Mouse (Mus musculus): Measurements from ENCODE around the gene Rnf157.

Rnf157 gene

DNA sequence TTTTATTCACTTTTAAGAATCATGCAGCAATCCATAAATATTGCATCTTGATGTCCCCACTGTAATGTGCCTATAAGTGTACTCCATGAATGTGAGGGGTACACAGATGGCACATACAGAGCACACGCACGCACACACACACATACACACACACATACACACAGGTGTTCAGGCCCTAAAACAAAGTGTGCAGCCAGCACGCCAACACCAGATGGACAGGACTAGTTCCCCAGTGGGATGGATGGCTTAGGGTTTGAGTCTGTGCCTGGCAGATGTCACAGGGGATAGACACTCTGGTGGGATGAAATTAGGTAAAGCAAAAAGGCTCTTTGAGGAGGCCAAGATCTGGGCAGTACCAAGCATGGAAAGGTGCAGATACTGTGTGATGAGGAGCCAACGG is 76.4 kb downstream of the Rnf157 start:
- no peak for DNase-seq (ENCODE audit: low read depth, low spot score)

DNA sequence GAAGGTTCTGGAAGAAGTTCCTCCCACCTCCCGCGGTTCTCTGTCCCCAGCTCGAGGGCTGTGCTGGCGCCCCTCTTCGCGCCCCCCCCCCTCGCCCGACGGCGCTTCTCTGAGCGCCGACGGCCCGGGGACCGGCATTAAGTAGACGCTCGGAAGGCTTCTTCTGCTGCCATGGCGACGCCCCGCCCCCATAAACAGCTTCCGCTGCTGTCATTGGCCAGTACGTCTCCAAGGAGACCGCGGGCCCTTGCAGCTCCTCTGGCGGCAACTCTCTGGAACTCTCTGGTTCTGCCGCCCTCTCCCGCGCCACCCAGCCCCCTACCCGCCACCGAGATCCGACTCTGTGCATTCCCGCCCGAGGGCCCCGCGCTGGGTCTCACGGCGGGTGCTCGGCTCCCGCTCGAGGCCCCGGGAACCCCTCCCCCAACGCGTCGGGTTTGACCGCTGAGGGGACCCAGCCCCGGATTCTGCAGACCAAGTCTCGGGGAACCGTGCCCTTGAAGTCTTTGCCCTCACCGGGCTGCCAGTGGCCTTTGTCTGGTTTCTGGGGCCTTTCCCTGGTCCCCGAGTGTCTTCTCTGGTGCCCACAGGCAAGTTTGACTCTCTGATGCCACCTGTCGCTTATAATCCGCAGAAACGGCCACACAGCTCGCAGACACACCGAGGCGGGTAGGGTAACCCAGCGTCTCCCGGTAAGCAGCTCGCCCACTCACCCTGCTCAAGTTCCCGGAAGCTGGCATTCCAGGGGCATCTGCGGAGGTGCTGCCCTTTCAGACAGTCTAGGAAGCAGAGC is 77.4 kb downstream of the Rnf157 start, which contains the start of gene Foxj1:
TSS of gene Foxj1 (minus strand) at position 156 of the 793 bp plus-strand sequence.
- DNase-seq (ENCODE audit: low read depth, low spot score), result peak; percentile 80

GRCm38 (mm10) chr11:116334417-116334782 is 78.4 kb downstream of the Rnf157 start:
- DNase-seq (ENCODE audit: low read depth, low spot score), result no peak

DNA sequence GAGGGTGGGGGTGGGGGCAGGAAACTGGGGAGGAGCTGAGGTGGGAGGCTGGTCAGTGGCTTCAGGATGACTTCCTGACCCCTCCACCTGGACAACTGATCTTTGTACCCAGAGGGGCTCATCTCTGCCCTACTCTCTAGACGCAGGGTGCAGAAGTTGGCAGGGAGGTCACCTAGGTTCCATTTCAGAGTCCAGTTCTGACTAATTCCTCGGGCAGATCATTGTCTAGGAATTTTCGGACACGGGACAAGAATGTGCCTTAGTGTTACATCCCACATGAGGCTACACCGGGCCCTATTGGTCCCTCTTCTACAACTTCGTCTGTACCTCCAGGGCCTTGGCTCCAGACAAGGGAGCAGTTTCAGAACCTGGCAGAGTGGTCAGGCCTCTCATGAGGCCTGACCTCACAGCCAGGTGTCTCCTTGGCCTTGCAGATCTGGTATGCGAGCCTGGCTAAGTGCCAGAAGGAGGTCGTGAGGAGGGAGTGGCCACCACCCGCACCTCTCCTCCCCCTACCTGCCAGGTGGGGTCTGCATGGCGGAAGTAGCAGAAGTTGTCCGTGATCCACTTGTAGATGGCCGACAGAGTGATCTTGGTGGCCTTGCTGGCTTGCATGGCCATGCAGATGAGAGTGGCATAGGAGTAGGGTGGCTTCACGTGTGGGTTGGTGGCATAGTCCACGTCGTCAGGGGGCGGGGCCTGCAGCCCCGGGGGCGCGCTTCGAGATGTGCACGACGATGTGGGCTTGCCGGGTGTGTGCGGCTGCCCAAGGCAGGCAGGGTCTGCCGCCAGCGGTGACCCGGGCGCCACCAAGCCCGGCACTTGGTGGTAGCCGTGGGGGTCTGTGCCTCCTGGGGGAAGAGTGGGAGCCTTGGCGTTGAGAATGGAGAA is 79.1 kb downstream of the Rnf157 start:
- no peak for DNase-seq (ENCODE audit: low read depth, low spot score)

DNA sequence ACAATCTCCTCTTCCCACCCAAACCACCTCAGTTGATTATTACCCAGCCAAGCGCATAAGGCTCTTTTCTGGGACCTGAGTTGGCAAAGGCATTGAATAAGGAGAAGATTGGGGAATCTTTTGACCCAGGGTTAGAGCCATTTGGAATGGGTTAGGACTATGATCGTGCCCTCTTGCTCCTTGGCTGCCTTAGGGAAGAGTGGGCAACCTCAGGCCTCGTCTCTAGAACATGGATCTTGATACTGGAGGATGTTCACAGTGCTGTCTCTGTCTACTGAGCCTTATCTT is 79.9 kb downstream of the Rnf157 start:
- no peak for DNase-seq (ENCODE audit: low read depth, low spot score)

DNA sequence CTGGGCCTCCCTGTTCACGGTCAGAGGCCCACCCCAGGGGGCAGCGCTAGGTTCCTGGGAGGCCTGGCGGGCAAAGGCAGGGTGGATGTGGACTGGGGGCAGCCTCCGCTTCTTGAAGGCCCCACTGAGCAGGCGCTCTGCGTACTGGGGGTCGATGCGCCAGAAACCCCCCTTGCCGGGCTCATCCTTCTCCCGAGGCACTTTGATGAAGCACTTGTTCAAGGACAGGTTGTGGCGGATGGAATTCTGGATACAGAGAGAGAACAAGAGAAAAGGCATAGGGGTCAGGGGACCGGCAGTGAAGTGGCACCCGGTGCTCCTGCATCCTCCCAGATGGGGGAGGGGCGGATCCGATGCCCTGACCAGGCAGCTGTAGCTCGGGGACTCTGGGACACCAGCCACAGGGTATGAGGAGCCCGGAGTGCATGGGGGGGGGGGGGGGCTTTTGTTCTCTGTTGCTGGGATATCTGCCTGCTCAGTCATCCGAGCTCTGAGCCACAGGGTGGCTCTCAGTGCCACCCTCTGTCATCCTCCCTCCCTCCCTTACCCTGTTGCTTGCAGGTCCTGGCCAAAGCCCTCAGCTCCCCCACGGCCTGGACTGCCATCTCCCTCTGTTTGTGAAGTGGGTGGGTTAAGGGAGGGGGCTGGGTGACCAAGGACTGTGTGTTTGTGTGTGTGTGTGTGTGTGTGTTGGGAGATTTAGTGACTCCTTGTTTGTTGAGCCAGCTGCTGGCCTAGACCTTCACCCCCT is 80.4 kb downstream of the Rnf157 start:
- DNase-seq (ENCODE audit: low read depth, low spot score), result peak; percentile 55

DNA sequence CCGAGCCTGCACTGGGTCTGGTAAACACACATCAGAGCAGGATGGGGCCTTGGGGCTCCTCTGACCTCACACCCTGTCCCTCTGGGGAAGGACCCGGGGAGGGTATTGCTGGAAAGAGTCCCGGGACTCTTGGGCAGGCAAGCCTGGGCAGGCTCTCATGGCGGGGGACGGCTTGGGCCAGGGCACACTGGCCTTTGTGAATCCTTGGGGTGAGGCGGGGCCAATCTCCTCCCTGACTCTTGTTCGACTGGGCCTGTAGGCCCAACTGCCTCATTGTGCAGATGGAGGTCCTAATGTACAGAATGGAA is 82.7 kb downstream of the Rnf157 start:
- no peak for DNase-seq (ENCODE audit: low read depth, low spot score)

DNA sequence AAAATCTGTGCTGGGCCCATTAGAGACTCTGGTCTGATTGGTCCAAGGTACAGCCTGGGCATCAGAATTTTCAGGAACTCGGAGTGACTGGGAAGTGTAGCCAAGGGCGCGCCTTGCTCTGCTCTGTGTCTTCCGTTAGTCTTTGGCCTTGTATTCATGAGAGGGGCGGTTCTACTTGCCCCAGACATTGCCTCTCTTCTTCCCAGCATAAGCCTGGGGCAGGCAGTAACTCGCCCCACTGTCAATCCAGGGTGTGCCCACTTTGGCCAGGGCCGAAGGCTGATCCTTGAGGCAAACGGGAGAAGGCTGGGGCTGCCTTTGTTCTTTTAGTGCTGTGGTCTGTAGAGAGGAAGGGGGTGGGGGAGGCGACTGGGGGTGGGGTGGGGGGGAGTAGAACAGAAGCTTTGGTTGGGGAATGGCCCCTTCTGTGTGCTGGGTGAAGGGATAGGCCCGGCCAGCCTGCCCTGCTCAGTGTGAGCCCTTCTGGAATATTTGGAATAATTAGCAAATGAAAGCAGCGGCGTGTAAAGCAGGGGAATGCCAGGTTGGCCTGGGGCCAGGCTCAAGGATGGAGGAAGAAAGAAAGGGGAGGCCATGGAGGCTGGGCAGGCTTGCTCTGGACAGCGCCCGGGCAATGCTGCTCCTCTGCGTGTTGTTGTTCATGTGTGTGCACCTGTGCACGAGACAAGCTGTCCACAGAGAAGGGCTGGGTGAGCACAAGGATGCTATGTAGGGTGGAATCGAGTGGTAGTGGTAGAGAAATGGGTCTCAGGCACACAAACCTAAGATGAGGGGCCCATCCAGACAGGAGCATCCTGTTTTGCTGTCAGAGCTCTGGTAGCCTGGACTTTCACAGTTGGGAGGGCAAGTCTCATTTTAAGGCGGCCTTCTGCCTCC is 83.3 kb downstream of the Rnf157 start:
- no peak for DNase-seq (ENCODE audit: low read depth, low spot score)

DNA sequence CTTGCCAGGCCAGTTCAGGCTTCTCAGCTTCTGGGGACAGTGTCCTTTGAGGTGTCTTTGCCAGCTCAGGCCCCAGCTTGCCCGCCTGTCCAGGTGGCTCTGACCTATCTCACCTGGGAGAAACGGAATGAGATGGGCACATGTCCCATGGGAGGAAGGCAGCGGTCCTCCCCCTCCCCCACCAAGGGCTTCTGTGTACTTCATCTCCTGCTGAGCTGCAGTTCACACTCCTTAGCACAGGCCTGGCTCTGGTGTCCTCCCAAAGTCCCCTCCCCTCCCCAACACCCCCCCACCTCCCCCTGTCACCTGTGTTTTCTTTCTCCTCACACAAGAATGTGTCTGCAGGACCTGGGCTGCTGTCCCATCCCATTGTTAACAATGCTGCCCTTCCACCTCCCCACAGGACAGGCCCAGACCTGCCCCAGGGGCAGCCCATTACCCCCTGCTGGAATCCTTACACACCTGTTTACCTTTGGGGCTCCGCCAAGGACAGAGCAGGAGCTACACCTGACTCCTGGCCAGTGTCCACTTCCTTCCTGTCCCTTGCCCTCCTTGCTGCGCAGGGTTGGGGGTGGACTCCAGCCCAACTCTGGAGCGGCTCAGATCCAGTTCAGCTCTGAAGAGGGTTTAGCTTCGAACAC is 85.7 kb downstream of the Rnf157 start:
- DNase-seq (ENCODE audit: low read depth, low spot score), result no peak

DNA sequence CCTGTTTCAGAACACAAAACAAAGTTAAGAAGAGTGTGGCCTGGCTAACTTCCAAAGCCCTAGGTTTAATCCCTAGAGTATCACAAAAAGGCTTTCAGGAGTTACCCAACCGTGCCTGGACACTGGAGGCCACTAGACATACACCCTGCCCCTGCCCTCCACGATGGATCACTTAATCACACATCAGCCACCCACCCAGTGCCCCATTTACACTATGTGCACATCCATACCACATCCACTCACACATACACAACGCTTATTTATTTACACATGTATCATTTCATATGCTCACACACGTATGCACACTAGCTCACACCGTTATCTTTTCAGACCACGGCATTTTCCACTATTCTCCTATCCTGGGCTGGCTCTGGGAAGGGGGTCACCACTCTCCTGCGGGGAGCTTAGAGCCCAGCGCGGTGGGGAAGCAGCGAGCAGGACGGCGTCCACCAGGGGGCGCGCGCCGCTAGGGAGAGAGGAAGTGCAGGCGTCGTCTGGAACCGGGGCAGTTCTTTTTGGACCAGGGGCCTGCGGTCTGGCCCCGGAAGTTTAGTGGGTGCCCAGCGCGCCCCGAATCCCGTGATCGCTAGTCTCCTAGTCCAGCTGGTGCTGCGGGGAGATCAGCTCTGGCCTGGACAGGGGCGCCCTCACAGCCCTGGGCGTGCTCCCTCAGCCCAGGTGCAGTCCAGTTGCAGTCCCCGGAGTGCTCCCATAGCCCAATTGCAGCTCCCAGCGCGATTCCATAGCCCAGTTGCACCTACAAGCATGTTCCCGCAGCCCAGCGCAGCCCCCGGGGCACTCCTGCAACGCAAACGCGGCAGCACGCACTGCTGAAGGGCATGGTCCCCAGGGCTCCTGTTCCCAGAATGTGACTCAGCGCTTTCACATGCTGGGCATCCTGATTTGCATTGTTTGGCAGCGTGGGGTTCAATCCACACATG is 93.8 kb downstream of the Rnf157 start:
- DNase-seq (ENCODE audit: low read depth, low spot score), result no peak

GRCm38 (mm10) chr11:116312359-116312758 is 100.5 kb downstream of the Rnf157 start:
- no peak for DNase-seq (ENCODE audit: low read depth, low spot score)

GRCm38 (mm10) chr11:116311169-116311568 is 101.7 kb downstream of the Rnf157 start:
- no peak for DNase-seq (ENCODE audit: low read depth, low spot score)

GRCm38 (mm10) chr11:116309601-116310000 is 103.2 kb downstream of the Rnf157 start:
- no peak for DNase-seq (ENCODE audit: low read depth, low spot score)

DNA sequence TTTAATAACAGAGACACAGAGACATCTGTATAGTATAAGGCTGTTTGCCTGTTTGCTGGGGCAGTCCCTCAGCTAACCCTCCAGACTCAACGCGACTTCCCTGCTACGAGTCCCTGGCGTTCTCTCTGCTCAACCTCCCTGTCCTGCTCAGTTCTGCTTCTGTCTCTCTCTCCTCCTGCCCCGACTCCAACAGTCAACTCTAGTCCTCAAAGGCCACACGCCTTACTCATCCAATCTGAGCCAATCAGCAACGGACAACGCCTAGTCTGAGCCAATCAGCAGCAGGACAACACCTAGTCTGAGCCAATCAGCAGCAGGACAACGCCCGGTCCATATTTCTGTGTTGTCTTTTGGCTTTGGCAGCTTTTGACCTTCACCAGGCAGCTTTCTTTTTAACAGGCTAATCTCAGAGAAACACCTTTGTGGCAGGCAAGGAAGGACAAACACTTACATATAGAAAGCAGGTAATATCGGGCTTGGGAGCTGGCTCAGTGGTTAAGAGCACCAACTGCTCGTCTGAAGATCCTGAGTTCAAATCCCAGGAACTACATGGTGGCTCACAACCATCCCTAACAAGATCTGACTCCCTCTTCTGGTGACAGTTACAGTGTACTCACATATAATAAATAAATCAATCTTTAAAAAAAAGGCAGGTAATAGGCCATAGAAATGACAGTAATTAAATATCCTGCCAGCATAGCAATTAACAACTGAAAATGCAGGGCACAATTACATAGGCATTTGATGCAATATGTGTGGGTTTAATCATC is 104.9 kb downstream of the Rnf157 start:
- no peak for DNase-seq (ENCODE audit: low read depth, low spot score)

DNA sequence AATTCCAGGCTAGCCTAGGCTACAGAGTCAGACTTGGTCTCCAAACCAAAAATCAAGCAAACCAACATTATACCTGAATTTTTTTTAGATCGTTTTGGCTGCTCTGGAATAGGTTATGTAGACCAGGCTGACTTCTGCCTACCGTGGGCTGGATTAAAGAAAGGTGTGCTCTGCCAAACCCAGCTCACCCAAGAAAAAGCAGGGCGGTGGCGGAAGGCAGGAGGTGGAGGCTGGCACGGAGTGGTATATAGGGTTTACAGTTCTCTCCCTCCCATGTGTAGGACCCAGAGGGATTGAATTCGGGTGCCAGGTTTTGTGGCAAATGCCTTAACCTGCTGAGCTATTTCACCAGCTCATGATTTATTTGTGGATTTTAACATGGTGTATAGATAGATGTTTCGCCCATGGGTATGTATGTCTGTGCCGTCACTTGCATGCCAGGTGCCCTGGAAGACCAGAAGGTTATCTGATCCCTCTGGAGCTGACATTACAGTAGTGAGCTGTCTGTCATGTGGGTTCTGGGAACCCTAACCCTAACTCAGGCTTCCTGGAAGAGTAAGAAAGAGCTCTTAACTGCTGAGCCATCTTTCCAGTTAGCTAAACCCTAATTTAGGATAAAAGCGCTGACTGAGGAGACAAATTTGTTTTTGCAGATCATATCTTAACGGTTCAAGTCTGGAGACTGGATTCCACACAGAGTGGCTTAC is 105.7 kb downstream of the Rnf157 start, which contains the start of gene Exoc7:
TSS of gene Exoc7 (minus strand) at position 215 of the 707 bp plus-strand sequence.
- DNase-seq (ENCODE audit: low read depth, low spot score), result no peak

DNA sequence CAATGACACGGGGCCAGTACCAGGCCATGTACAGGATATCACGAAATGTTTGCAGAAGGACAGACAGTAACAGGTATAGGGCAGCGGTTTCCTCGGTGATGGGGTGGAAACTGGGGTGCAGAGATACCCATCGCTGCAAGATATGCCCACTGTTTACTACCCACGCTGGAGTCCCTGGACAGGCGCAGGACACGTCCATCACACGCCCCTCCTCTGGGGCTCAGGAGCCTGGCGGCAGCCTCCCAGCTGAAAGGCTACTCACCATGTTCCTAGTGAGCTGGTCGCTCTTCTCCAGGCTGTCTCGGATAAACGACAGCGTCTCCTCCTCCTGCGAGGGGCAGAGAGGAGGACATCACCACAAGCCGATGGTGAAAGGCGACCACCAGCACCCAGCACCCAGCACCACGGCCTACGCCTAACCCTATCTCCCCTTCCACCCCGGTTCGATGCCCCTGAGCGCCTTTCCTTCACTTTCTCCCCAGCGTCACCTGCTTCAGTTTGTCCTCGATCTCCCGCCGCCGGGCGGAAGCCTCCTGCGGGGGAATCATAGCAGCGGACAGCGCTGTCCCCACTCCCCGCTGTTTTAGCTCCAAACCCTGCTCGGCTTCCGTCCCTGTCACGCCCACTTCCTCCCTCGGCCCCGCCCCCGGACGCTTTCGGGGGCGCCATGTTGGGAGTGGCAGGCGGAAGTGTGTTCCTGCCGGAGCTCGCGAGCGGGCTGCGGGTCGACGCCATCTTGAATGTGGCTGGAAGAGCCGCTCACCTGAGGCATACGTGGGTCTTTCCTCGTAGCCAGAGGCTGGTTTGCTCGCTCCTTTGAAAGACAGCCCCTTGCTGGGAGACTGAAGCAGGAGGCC is 106.5 kb downstream of the Rnf157 start:
- DNase-seq (ENCODE audit: low read depth, low spot score), result peak; percentile 87

- DNase-seq (ENCODE audit: low read depth, low spot score), result no peak
Observed at GRCm38 (mm10) chr11:116305423-116305822, 107.4 kb downstream of the Rnf157 start.
